Mouse (Mus musculus): ENCODE results near the gene Rora. TPM values are rescaled to one million over a fixed set of nuclear protein-coding genes. Genes with fewer than 3 reads are reported as not detected.

The Rora gene
- polyA plus RNA-seq, 1 experiment from 2014 or later = 12.5 TPM

GRCm38 (mm10) chr9:69132995-69133394 lies 479.4 kb downstream of the Rora start:
- no peak overlapping the region for H3K4me2 ChIP-seq (replicated peaks)
- H3K27ac ChIP-seq = peak overlapping the region; percentile 56; the same call in 1 of the 2 replicates
- ATAC-seq (ENCODE audit: insufficient number of reproducible peaks, insufficient read depth, low FRiP score, low TSS enrichment) = no peak
- no peak overlapping the region for H3K4me3 ChIP-seq
- WGBS = 61% methylated on average over 6 of the region's 6 CpGs
- no peaks in the 10 kb centered on the region for H3K36me3 ChIP-seq
- H3K9me3 ChIP-seq = no peaks in the 10 kb centered on the region
- peaks cover 20% of the 10 kb centered on the region for H3K4me1 ChIP-seq
- no peak overlapping the region for H3K9ac ChIP-seq
- no peaks in the 10 kb centered on the region for H3K27me3 ChIP-seq

- peak overlapping the region; percentile 22; the same call in 1 of the 2 replicates for H3K4me2 ChIP-seq (replicated peaks)
- peak; percentile 41; the same call in 1 of the 2 replicates for ATAC-seq (ENCODE audit: insufficient number of reproducible peaks, insufficient read depth, low FRiP score, low TSS enrichment)
- no peak overlapping the region for H3K9ac ChIP-seq
- no peaks in the 10 kb centered on the region for H3K36me3 ChIP-seq
- H3K27ac ChIP-seq = peak overlapping the region; percentile 83
- H3K27me3 ChIP-seq = no peaks in the 10 kb centered on the region
- WGBS = 13% methylated on average over 7 of the region's 7 CpGs
- H3K4me1 ChIP-seq = peaks cover 20% of the 10 kb centered on the region
- no peaks in the 10 kb centered on the region for H3K9me3 ChIP-seq
- H3K4me3 ChIP-seq = no peak overlapping the region
These were observed 480.1 kb downstream of the Rora start for GRCm38 (mm10) chr9:69133696-69134095.

DNA sequence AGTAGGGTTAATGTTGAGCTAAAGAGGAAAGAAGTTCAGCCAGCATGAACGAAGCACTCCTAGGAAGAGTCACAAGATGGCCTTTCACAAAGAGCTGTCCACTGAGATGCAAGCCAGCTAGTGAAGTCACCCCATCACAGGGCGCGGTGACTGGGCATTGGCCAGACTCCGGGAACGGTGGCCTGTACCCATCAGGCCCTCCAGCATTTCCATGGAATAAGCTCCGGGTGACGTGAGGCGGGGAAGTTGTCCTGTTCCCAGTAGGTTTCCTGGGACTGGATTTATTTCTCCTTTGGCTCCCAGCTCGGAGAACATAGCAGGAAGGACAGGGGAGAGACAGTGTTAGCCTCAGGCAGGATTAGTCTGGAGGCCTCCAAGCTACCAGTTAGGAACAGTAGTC lies 481.0 kb downstream of the Rora start:
- Histone ChIP-seq H3K4me2 (replicated peaks) (no peak overlapping the region), H3K27me3 (no peaks in the 10 kb centered on the region), H3K9me3 (no peaks in the 10 kb centered on the region), H3K27ac (no peak overlapping the region), H3K4me3 (no peak overlapping the region), H3K36me3 (no peaks in the 10 kb centered on the region), H3K4me1 (peaks cover 20% of the 10 kb centered on the region), H3K9ac (no peak overlapping the region)
- 78% methylated on average over 9 of the region's 9 CpGs for WGBS
- no peak for ATAC-seq (ENCODE audit: insufficient number of reproducible peaks, insufficient read depth, low FRiP score, low TSS enrichment)

- 92% methylated on average over 5 of the region's 5 CpGs for WGBS
- Histone ChIP-seq H3K27ac (no peak overlapping the region), H3K27me3 (no peaks in the 10 kb centered on the region), H3K36me3 (no peaks in the 10 kb centered on the region), H3K4me1 (peaks cover 26% of the 10 kb centered on the region), H3K9me3 (no peaks in the 10 kb centered on the region), H3K4me2 (replicated peaks) (no peak overlapping the region), H3K4me3 (no peak overlapping the region), H3K9ac (no peak overlapping the region)
- ATAC-seq (ENCODE audit: insufficient number of reproducible peaks, insufficient read depth, low FRiP score, low TSS enrichment) = no peak
These were observed 483.2 kb downstream of the Rora start for GRCm38 (mm10) chr9:69136821-69137220.

DNA sequence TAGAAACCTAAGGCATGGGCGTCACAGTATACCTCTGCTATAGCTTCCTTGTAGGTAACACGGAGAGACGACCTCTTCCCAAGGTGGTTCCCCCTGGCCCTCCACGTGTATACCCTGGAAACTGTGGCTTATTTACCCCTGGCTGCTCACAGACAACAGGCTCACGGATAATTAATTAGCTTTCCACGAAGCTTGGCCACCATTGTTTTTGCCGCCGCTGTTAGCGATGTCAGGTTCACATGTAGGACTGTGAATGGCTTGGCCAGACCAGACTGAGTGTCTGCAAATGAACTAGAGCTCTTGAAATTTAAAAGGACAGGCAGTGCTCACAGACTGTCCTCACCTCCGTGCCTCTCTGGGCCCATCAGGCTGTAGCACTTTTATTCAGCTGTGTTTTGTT lies 483.8 kb downstream of the Rora start:
- ATAC-seq (ENCODE audit: insufficient number of reproducible peaks, insufficient read depth, low FRiP score, low TSS enrichment) = no peak
- Histone ChIP-seq H3K4me3 (no peak overlapping the region), H3K27me3 (no peaks in the 10 kb centered on the region), H3K4me1 (peaks cover 26% of the 10 kb centered on the region), H3K9me3 (no peaks in the 10 kb centered on the region), H3K9ac (no peak overlapping the region), H3K36me3 (no peaks in the 10 kb centered on the region), H3K27ac (no peak overlapping the region), H3K4me2 (replicated peaks) (no peak overlapping the region)
- 73% methylated on average over 10 of the region's 10 CpGs for WGBS

DNA sequence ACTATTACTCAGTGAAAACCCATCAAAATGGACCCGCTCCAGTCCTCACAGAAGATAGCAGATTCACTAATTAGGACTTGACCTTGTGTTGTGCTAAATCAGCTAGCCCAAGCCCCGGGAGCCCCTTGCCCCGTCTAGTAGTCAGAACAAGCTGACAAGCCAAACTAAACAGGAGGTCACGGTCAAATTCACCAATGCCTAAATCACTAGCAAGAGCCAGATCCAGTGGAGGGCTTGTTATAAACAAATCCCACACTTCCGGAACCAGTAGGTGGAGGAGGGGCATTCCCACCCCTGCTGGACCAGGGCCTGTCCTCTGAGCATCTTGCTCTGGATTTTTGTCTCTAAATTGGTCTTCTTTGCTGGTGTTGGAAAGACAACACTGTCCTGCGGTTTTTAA lies 486.6 kb downstream of the Rora start:
- no peak for ATAC-seq (ENCODE audit: insufficient number of reproducible peaks, insufficient read depth, low FRiP score, low TSS enrichment)
- no peak overlapping the region for H3K9ac ChIP-seq
- H3K4me2 ChIP-seq (replicated peaks) = no peak overlapping the region
- H3K27ac ChIP-seq = no peak overlapping the region
- no peaks in the 10 kb centered on the region for H3K36me3 ChIP-seq
- H3K27me3 ChIP-seq = no peaks in the 10 kb centered on the region
- H3K9me3 ChIP-seq = no peaks in the 10 kb centered on the region
- H3K4me1 ChIP-seq = peaks cover 6% of the 10 kb centered on the region; the same call in 1 of the 2 replicates
- no peak overlapping the region for H3K4me3 ChIP-seq
- WGBS = 51% methylated on average over 6 of the region's 6 CpGs

DNA sequence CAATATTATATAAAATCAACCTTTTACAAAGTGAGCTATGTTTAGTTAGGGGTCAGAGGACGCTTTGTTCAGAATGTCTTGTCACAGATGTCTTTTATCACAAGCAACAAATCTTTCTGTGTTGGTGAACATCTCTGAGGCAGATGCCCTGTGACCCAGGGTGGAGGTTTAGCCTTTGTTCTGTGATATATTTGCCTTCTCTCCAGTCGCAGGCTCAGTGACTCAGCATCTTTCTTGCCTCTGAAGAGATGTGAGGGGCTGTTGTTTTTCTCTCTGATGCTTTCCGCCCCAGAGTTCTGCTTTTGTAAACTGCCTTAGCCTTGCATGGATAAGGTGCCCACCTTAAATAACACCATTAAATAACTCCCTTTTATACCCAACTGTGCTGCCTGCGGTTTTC lies 488.3 kb downstream of the Rora start:
- no peaks in the 10 kb centered on the region for H3K36me3 ChIP-seq
- no peak overlapping the region for H3K9ac ChIP-seq
- ATAC-seq (ENCODE audit: insufficient number of reproducible peaks, insufficient read depth, low FRiP score, low TSS enrichment) = no peak
- no peak overlapping the region for H3K27ac ChIP-seq
- peaks cover 6% of the 10 kb centered on the region; the same call in 1 of the 2 replicates for H3K4me1 ChIP-seq
- no peak overlapping the region for H3K4me2 ChIP-seq (replicated peaks)
- no peaks in the 10 kb centered on the region for H3K27me3 ChIP-seq
- no peak overlapping the region for H3K4me3 ChIP-seq
- peaks cover 6% of the 10 kb centered on the region; the same call in 1 of the 2 replicates for H3K9me3 ChIP-seq
- 63% methylated on average over 4 of the region's 4 CpGs for WGBS

DNA sequence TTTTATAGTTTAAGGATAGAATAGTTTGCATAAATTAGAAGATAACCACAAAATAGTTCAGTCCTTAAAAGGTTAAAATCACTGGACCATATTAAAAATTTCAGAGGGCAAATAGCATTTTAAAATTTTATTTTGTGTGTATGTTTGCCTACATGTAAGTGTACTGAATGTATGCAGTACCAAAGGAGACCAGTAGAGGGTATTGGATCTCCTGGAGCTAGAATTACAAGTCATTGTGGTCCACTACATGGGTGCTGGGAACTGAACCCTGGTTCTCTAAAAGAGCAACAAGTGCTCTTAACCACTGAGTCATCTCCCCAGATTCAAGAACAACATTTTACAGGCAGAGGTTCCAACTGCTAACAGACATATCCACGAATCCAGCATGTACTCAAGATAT lies 493.4 kb downstream of the Rora start:
- peaks cover 6% of the 10 kb centered on the region; the same call in 1 of the 2 replicates for H3K9me3 ChIP-seq
- peaks cover 11% of the 10 kb centered on the region for H3K4me1 ChIP-seq
- H3K36me3 ChIP-seq = no peaks in the 10 kb centered on the region
- WGBS = 84% methylated on average over 1 of the region's 1 CpGs
- no peak overlapping the region for H3K4me3 ChIP-seq
- no peaks in the 10 kb centered on the region for H3K27me3 ChIP-seq
- H3K4me2 ChIP-seq (replicated peaks) = no peak overlapping the region
- H3K27ac ChIP-seq = no peak overlapping the region
- no peak overlapping the region for H3K9ac ChIP-seq
- no peak for ATAC-seq (ENCODE audit: insufficient number of reproducible peaks, insufficient read depth, low FRiP score, low TSS enrichment)

- Histone ChIP-seq H3K4me2 (replicated peaks) (peak overlapping the region; percentile 32), H3K27me3 (no peaks in the 10 kb centered on the region), H3K36me3 (no peaks in the 10 kb centered on the region), H3K27ac (no peak overlapping the region), H3K9ac (no peak overlapping the region), H3K4me1 (peaks cover 11% of the 10 kb centered on the region), H3K9me3 (peaks cover 6% of the 10 kb centered on the region; the same call in 1 of the 2 replicates), H3K4me3 (no peak overlapping the region)
- 30% methylated on average over 14 of the region's 14 CpGs for WGBS
- ATAC-seq (ENCODE audit: insufficient number of reproducible peaks, insufficient read depth, low FRiP score, low TSS enrichment) = no peak
These were observed 496.6 kb downstream of the Rora start for GRCm38 (mm10) chr9:69150224-69150623.

GRCm38 (mm10) chr9:69154684-69155083 lies 501.1 kb downstream of the Rora start:
- peaks cover 10% of the 10 kb centered on the region for H3K4me1 ChIP-seq
- WGBS = 90% methylated on average over 5 of the region's 5 CpGs
- H3K9me3 ChIP-seq = no peaks in the 10 kb centered on the region
- no peak overlapping the region for H3K27ac ChIP-seq
- H3K4me3 ChIP-seq = no peak overlapping the region
- no peaks in the 10 kb centered on the region for H3K36me3 ChIP-seq
- no peak overlapping the region for H3K4me2 ChIP-seq (replicated peaks)
- no peak for ATAC-seq (ENCODE audit: insufficient number of reproducible peaks, insufficient read depth, low FRiP score, low TSS enrichment)
- no peak overlapping the region for H3K9ac ChIP-seq
- H3K27me3 ChIP-seq = no peaks in the 10 kb centered on the region

DNA sequence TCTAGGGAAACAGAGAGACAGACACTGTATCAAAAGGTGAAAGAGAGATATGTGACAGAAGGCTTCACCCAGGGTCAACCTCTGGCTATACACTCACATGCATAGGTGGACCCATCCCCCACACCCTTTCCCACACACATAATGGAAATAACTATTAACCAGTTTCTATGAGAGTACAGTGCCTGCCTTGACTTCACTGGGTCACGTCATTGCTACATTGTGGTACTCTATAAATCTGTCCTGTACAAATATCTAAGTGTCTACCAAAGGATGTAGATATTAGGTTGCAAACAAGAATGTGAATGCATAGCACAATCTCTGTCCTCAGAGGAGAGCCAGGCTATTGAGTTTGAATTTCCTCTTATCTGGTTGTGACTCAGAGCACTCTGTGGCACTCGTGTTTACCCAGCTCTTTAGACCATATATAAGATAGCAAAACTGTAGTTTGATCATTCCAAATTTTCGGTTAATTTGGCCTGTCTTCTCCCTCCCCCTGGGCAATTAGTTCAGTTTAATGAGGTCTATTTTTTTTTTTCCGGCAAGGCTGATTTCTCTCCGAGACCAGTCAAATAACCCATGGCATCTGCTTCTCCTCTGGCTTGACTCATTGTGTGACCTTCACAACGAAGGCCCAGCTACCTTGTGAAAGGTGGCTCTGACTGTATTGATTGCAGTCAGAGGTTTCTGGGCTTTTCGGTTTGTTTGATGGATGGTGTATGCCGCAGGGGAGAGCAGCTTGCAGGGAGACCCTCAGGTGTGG lies 502.4 kb downstream of the Rora start:
- no peak overlapping the region for H3K4me2 ChIP-seq (replicated peaks)
- WGBS = 68% methylated on average over 8 of the region's 8 CpGs
- no peaks in the 10 kb centered on the region for H3K36me3 ChIP-seq
- H3K9me3 ChIP-seq = no peaks in the 10 kb centered on the region
- no peak overlapping the region for H3K27ac ChIP-seq
- H3K4me1 ChIP-seq = peaks cover 2% of the 10 kb centered on the region
- no peak for ATAC-seq (ENCODE audit: insufficient number of reproducible peaks, insufficient read depth, low FRiP score, low TSS enrichment)
- no peaks in the 10 kb centered on the region for H3K27me3 ChIP-seq
- H3K4me3 ChIP-seq = no peak overlapping the region
- no peak overlapping the region for H3K9ac ChIP-seq

- no peaks in the 10 kb centered on the region for H3K36me3 ChIP-seq
- no peaks in the 10 kb centered on the region for H3K9me3 ChIP-seq
- no peak overlapping the region for H3K27ac ChIP-seq
- H3K27me3 ChIP-seq = no peaks in the 10 kb centered on the region
- H3K4me1 ChIP-seq = no peaks in the 10 kb centered on the region
- no peak for ATAC-seq (ENCODE audit: insufficient number of reproducible peaks, insufficient read depth, low FRiP score, low TSS enrichment)
- H3K4me3 ChIP-seq = no peak overlapping the region
- no peak overlapping the region for H3K4me2 ChIP-seq (replicated peaks)
- WGBS = 87% methylated on average over 5 of the region's 5 CpGs
- H3K9ac ChIP-seq = no peak overlapping the region
These were observed 507.2 kb downstream of the Rora start for GRCm38 (mm10) chr9:69160818-69161217.
